Mouse (Mus musculus) Muller cell, postnatal 12 days (primary cell): ENCODE results near the gene Luzp1.

Source experiments
- DNase-seq: peaks from one replicate; pipeline ENCODE4 v3.0.0-alpha.2; 2015; ENCODE audit errors: inconsistent ontology term

Gene Luzp1

DNA sequence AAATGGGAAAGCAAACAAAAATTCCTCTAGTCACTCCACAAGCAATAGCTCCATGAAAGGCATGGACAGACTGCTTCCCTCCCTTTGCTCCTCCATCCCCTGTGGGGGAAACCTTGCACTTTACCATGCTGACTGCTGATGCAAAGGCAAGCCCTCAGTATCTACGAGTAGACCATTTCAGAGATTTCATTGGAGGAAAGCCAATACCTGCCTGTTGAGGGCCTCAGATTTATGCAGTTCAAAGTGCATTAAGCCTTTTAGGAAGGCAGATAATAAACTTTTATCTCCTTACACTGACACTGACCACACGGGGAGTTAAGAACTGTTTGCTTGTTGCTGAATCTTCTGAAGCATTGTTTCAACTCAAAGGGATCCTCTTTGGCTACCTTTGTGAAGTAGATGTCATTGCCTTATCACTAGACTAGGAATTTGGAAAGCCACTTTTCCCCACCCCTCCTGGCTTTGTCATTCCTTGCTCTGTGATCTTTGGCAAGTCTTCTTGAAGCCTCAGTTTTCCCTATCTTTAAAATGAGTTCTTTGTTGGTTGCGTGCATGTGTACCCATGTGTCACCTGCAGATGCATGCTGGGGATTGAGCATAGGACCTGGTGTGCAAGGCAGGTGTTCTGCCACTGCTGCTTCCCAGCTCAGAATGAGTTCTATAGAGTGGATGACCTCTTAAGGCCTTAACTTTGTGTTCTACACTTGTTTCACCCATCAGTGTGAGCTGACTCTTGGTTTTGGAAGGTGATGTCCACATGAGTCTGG, 76.9 kb downstream of the Luzp1 start:
- no peak for DNase-seq

DNA sequence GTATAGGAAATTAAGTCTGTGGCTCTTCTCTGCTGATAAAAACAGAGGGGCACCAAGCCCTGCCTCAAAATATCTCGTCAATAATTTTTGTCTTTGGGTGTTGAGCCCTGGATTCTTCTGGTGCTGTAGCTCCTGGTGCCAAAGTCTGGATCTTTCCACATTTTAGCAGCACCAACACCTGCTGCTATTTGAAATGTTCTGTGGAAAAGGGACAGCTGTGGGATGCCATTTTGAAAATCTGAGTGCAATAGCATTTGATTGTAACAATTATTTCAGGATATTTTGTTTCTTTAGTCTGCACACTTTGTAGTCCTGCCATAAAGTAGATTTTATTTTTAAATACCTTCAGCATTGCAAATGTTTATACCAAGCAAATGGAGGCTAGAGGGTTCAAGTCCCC, 78.2 kb downstream of the Luzp1 start:
- DNase-seq = no peak

GRCm38 (mm10) chr4:136548381-136548801, 78.8 kb downstream of the Luzp1 start:
- peak; percentile 67 for DNase-seq

GRCm38 (mm10) chr4:136553108-136553507, 83.5 kb downstream of the Luzp1 start:
- no peak for DNase-seq

DNA sequence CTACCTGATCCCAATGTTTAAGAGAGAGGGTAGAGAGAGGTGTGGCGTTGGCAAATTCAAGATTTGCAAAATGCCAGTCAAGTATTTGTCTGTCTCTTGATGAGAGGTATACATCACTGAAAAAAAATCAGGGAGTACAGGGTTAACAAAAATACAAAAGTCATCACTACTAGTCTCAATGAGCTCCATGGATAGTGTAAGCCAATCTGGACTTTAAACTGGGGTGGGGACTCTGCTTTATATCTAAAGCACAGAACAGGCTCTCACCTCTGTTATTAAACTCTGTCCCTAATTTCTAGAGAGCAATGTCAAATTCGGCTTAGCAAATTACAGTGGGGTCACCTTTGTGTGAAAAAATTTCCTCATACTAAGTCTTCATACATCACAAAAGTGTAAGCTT, 88.1 kb downstream of the Luzp1 start:
- DNase-seq = no peak

GRCm38 (mm10) chr4:136559690-136560089, 90.1 kb downstream of the Luzp1 start:
- no peak for DNase-seq

- no peak for DNase-seq
Observed at GRCm38 (mm10) chr4:136560270-136560991, 90.9 kb downstream of the Luzp1 start.

GRCm38 (mm10) chr4:136562755-136563154, 93.2 kb downstream of the Luzp1 start:
- DNase-seq = peak; percentile 33

DNA sequence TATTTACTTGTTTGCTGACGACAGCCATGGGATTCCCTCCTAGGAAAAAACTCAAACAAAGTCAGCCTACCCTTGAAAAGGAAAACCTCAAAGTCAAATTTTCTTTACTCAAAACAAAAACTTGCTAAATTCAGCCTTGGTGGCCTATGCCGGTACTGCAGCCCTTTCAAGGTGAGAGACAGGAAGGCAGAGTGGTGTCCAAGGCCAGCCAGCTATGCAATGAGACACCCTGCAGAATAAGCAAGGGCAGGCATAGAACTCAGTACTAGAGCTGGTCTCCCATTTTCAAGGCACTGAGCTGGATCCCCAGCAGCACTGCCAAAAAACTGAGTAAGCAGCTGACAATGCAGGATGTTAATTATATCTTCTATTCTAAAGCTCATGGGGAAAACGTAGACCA, 99.1 kb downstream of the Luzp1 start:
- DNase-seq = no peak

DNA sequence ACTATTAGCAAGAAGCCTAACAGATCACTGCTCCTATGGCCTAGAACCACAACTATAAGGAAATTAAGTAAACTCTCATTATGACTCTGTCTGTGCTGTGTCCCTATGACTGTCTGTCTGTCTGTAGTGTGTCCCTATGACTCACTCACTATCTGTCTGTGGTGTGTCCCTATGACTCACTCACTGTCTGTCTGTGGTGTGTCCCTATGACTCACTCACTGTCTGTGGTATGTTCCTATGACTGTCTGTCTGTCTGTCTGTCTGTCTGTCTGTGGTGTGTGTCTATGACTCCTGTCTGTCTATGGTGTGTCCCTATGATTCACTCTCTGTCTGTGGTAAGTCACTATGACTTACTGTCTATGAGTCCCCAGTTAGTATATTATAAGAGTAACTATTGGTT, 100.4 kb downstream of the Luzp1 start:
- DNase-seq = peak; percentile 52

- DNase-seq = no peak
Observed at GRCm38 (mm10) chr4:136581885-136582284, 112.3 kb downstream of the Luzp1 start.

- DNase-seq = no peak
Observed at GRCm38 (mm10) chr4:136587221-136587827, 117.8 kb downstream of the Luzp1 start.

- DNase-seq = no peak
Observed at GRCm38 (mm10) chr4:136588003-136588402, 118.4 kb downstream of the Luzp1 start.

DNA sequence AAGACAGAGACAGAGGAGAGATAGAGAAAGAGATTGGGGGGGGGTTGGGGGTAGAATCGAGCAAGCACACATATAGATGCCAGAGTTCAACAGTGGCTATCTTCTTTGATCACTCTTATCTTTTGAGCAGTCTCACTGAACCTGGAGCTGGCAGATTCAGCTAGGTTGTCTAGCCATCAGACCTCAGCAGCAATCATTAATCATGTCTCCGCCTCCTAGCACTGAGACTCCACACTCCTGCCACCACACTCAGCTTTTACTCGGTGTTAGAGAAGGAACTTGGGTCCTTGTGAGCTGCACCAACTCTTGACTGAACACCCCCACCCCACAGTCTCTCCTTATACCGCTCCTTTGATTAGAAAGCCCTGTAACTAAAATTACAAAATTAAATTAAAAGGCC, 122.5 kb downstream of the Luzp1 start:
- no peak for DNase-seq

DNA sequence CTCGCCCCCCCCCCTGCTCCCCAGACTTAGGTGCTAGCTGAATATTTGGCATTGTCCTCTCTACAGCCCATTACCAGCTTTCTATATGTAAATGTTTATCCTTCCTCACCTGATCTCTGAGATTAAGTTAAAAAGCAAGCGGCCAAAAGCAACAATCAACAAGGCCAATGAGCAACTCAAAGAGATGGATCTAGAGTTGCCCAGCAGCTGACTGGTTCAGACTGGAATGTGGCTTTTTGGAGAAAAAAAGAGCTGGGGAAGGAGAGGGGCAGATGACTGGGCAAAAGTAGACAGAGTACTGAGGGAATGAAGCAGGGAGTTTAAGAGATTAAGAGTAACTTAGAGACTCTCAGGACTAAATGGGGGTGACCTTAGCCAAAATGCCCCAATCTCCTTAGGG, 124.4 kb downstream of the Luzp1 start:
- no peak for DNase-seq

DNA sequence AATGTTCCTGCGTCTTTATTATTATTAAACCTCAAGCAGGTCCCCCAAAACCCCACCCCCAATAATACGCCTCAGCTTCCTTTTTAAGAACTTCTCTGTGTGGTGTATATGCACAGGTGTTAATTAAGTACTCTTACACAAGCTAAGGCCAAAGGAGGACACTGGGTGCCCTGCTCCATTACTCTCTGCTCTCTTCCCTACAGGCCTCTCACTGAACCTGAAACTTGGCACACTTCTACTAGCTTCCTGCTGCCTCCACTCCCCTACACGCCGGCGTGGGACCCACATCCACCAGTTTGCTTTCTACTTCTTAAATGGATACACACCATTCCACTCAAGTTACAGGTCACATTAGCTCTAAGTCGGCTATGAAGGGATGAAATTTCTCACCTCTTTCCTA, 125.7 kb downstream of the Luzp1 start:
- no peak for DNase-seq

DNA sequence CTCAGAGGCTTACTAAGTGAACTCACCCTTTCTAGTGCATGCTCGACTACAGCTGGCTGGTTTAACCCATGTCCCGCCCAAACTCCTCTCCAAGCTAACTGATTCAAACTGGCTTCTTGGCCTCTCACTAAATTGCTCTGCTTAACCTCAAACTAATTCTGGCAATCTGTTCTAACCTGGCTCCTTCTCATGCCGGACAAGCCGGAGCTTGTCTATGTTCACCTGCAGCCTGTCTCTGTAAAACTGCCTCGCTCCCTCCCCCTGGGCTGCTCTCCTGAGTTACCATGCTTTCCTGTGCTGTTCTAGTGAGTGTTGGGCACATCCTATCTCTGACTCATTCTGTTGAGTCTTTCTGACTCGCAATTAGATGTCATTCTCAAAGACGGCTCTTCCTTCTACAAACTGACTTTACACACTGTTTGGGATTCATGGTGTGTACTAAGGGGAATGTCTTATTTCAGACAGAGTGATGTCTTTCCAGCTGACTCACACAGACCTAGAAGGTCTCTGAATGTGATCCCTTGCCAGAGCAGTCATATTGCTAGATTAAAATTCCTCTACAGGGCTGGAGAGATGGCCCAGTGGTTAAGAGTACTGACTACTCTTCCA, 128.8 kb downstream of the Luzp1 start:
- DNase-seq = peak; percentile 66

- DNase-seq = no peak
Observed at GRCm38 (mm10) chr4:136599869-136600268, 130.3 kb downstream of the Luzp1 start.

- DNase-seq = no peak
Observed at GRCm38 (mm10) chr4:136600536-136600935, 131.0 kb downstream of the Luzp1 start.

DNA sequence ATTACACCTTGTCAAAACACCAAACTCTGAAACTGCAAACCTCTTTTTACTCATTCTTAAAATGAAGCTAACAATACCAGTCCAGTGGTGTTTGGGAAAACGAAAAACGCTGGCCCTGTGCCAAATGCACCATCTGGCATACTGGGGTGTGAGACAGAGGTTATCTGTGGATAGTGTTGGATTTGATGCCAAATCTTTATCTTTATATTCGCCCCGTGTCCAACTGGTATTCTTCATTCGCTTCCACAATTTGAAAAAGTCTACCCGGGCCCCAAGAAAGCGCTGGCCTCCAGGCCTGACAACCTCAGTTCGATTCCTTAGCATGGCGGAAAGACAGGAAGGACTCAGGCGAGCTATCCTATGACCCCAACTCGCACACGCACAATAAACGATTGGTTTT, 131.9 kb downstream of the Luzp1 start:
- peak; percentile 59 for DNase-seq

- peak; percentile 62 for DNase-seq
Observed at GRCm38 (mm10) chr4:136602018-136602554, 132.5 kb downstream of the Luzp1 start.

- DNase-seq = peak; percentile 95
Observed at GRCm38 (mm10) chr4:136602568-136602967, 133.0 kb downstream of the Luzp1 start, which contains the start of gene Kdm1a. Gene Kdm1a (minus strand): TSS chr4:136602723.
